Mouse (Mus musculus) embryonic stem cell, embryonic (primary cell): ENCODE measurements around the gene Mrps17.

Experiments used
- CTCF ChIA-PET, 4 experiments: fragments of 300-600 bp in 2 of 4; fragments of 350-600 bp in 2 of 4; sonication (Branson Sonifier 250); formaldehyde crosslinking; loops; one replicate each; lab custom pipeline; 2022; ENCODE audit warnings: inconsistent platforms in 2 of 4; lab: Charles Lee
- POLR2A ChIA-PET, 4 experiments: fragments of 300-600 bp in 2 of 4; fragments of 350-600 bp in 2 of 4; sonication (Branson Sonifier 250); formaldehyde crosslinking; loops; one replicate each; lab custom pipeline; 2022; ENCODE audit warnings: antibody characterized with exemption in 4 of 4, inconsistent platforms in 1 of 4; lab: Charles Lee

Mrps17 gene

DNA sequence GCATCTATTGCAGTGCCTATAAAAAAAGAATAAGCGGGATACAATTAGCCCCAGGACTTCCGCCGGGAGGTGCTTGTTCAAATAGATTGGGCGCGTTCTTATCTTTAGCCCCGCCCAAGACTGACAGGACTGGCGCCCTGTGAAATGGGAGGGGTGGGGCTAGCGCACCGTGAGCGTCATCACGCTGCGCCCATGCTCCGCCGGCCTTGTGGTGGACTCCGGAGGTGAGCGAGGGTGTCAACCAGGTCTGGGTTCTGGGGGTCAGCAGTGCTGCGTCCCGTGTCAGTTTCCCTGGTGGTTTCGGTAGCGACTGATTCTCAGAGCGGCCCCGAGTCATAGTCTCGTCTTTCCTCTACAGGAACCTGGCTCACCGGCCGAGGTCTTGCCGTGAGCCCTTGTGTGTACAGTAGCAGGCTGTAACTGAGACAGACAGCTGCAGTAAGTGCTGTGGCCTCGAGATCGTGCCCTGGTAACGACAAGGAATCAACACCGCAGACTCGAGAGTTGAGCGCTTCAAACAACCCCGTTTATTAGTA lies at the start of gene Mrps17:
Gene Mrps17, plus strand, starts transcription at position 172 of the 536 bp plus-strand sequence.
- ChIA-PET POLR2A (interaction anchor here in 2 of 4 experiments (0.9 to 1.5 kb wide), 4 partner anchors 9 to 64 kb away, joined by 3 to 5 read pairs (median 4); partner anchors contain the start of gene Nipsnap2 (in 1 of the 2)), CTCF (interaction anchor here in 2 of 4 experiments (0.6 to 1.1 kb wide), 2 partner anchors 9 to 828 kb away, joined by 4 to 5 read pairs; no protein-coding TSS in a partner anchor)

DNA sequence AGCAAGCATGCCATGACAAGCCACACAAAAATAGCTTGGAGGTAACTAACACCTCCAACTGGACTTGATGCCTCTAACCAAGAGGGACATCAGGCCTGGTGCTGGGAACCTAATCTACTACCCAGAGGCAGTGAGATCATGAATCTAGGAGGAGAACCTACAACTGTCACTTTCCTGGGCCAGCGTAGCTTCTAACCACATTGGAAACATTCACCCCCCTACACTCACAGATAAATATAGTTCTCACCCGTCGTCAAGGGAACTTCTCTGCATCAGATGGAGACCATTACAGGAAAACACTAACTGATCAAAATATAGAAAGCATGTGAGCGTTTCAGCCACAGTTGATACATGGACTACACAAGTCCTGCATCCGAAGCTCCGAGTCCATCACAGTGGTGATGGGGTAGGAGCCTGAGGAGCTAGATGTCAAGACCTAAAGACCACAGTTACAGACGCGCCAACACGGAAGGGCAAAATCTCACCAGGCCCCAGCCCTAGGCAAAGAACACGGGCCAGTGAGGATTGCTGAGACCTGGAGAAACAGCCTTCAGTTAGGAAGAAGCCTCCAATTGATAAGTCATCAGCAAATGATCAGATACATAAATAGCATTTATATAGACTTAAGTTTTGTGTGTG lies 48.9 kb upstream of the Mrps17 start:
- ChIA-PET CTCF (interaction anchor here in 2 of 4 experiments (0.6 to 1.0 kb wide), 2 partner anchors 46 to 55 kb away, joined by 4 to 8 read pairs; no protein-coding TSS in a partner anchor), POLR2A (interaction anchor here in 2 of 4 experiments (0.6 to 1.3 kb wide), 4 partner anchors 14 to 114 kb away, joined by 3 read pairs; partner anchors contain the start of gene Nipsnap2 (in 1 of the 2))

DNA sequence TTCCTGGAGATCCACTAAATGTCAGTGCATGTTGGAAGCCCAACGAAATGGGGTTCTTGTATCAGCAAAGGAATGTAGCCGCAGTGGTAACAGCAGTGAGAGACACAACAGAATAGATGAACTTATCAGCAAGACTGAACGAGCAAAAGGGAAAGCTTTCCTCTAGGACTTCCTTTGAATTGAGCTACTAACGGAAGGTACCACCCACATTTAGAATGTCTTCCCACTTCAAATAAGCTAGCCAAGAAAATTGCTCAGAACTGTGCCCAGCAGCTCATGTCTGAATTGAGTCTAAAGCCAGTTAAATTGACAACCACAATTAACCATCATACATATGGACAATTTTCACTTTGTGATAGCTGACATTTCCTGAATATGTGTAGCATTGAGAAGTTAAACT lies 47.4 kb upstream of the Mrps17 start:
- POLR2A ChIA-PET = interaction anchor here in 2 of 4 experiments (0.6 to 1.3 kb wide), 4 partner anchors 34 to 864 kb away, joined by 3 read pairs; partner anchors contain the start of genes Nipsnap2 (in 1 of the 2) and Psph (in 1 of the 2)
- CTCF ChIA-PET = no interaction called here

DNA sequence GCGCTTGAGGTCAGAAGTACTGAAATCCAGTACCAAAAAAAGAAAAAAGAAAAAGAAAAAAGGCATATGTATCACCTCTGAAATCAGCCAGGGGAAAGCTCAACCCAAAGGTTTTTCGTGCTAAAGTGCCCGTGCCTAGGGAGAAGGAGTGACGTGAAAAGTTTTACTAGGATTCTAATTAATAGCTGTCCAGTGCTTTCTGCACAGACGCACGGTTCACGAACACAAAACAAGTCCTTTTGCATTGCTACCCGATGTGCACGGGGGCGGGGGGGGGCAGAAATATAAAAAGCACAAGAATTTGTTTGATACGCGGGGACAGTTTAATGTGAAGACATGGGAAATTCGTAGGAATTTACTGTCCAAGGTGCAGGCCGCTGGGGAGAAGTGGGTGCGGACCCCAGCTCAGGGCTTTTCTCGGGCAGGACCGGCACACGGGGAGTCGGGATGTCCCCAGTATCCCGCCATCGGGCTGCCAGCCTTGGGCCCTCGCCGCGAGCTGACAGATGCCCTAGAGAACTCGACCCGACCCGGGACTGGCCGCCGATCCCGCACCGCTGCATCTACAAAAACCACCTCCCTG lies 45.8 kb upstream of the Mrps17 start:
- ChIA-PET CTCF (interaction anchor here in 3 of 4 experiments (0.6 to 1.2 kb wide), 4 partner anchors 56 to 122 kb away, joined by 3 to 4 read pairs (median 4); no protein-coding TSS in a partner anchor), POLR2A (interaction anchor here in 3 of 4 experiments (0.6 to 1.9 kb wide), 28 partner anchors 9 to 1691 kb away, joined by 3 to 10 read pairs (median 4); partner anchors contain the start of genes Chchd2 (in 2 of the 3), Nipsnap2 (in 2 of the 3) and Sumf2 (in 1 of the 3))

DNA sequence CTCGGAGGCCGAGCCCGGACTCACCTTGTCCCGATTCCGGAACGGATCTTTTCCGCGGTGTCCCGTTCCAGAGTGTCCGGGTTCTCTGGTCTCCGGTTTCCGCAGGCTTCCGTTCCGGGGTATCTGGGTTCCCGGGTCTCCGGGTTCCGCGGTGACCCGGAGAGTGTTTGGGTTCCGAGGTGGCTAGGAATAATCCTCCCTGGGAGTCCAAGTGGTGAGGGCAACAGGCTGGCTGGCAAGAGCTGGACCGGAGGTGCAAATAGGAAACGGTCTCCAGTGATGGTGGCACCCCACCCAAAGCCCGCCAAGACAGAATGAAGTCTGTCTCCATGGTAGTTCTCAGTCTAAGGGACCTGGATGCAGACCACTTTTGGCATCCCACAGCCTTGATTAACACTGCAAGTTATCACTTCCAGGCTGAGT lies 45.2 kb upstream of the Mrps17 start, which contains the start of gene Zfp11:
Gene Zfp11, minus strand, starts transcription at position 64 of the 423 bp plus-strand sequence.
- CTCF ChIA-PET = interaction anchor here in 2 of 4 experiments (0.7 to 1.2 kb wide), 2 partner anchors 57 to 59 kb away, joined by 3 to 4 read pairs; no protein-coding TSS in a partner anchor
- POLR2A ChIA-PET = interaction anchor here in 3 of 4 experiments (0.7 to 1.9 kb wide), 19 partner anchors 11 to 605 kb away, joined by 3 to 10 read pairs (median 4); partner anchors contain the start of genes Chchd2 (in 2 of the 3), Nipsnap2 (in 1 of the 3) and Sumf2 (in 1 of the 3)

GRCm38 (mm10) chr5:129685141-129685540 lies 30.2 kb upstream of the Mrps17 start:
- CTCF ChIA-PET = interaction anchor here in 2 of 4 experiments (0.8 to 1.1 kb wide), 2 partner anchors 74 to 308 kb away, joined by 3 to 5 read pairs; no protein-coding TSS in a partner anchor
- POLR2A ChIA-PET = interaction anchor here in 3 of 4 experiments (0.6 to 0.9 kb wide), 5 partner anchors 15 to 278 kb away, joined by 3 to 10 read pairs (median 3); partner anchors contain the start of genes Chchd2 (in 1 of the 3) and Zfp11 (in 1 of the 3)

GRCm38 (mm10) chr5:129687621-129688020 lies 27.7 kb upstream of the Mrps17 start:
- CTCF ChIA-PET = interaction anchor here in 1 of 4 experiments (1.1 kb wide), 1 partner anchor 86 kb away, joined by 3 read pairs; no protein-coding TSS in a partner anchor
- POLR2A ChIA-PET = interaction anchor here in 1 of 4 experiments (1.1 kb wide), 1 partner anchor 91 kb away, joined by 3 read pairs; no protein-coding TSS in a partner anchor

DNA sequence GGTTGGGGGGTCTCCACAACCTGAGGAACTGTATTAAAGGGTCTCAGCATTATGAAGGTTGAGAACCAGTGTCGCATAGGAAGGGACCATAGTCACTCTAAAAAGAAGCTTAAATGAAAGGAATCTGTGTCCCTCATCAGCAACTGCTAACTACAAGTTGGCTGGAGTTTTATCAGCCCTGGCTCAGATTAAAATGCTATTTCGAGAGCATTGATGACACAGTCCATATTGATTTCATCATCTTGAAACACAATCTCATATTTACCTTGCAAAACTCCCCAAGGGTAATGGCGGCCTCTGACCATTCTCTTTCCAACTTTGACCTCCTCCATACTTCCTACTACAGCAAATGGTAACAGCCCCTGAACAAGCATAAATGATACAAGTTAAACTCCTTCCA lies 24.8 kb upstream of the Mrps17 start:
- CTCF ChIA-PET = no interaction called here

GRCm38 (mm10) chr5:129700506-129700905 lies 14.8 kb upstream of the Mrps17 start:
- POLR2A ChIA-PET = interaction anchor here in 3 of 4 experiments (0.6 to 1.9 kb wide), 8 partner anchors 9 to 431 kb away, joined by 3 to 4 read pairs (median 3); partner anchors contain the start of gene Chchd2 (in 2 of the 3)

More for the DNA sequence above, 24.8 kb upstream of the Mrps17 start:
- POLR2A ChIA-PET = interaction anchor here in 1 of 4 experiments (1.5 kb wide), 1 partner anchor 21 kb away, joined by 3 read pairs; the partner anchor contains the start of gene Zfp11

GRCm38 (mm10) chr5:129701706-129702105 lies 13.6 kb upstream of the Mrps17 start:
- POLR2A ChIA-PET = interaction anchor here in 1 of 4 experiments (1.9 kb wide), 1 partner anchor 186 kb away, joined by 4 read pairs; the partner anchor contains the start of gene Chchd2
- CTCF ChIA-PET = interaction anchor here in 3 of 4 experiments (1.0 to 1.8 kb wide), 3 partner anchors 23 to 116 kb away, joined by 3 to 6 read pairs (median 6); partner anchors contain the start of gene Nipsnap2 (in 2 of the 3)

More at GRCm38 (mm10) chr5:129700506-129700905, 14.8 kb upstream of the Mrps17 start:
- CTCF ChIA-PET = interaction anchor here in 3 of 4 experiments (1.0 to 1.8 kb wide), 4 partner anchors 20 to 114 kb away, joined by 3 to 6 read pairs (median 6); partner anchors contain the start of gene Nipsnap2 (in 2 of the 3)

DNA sequence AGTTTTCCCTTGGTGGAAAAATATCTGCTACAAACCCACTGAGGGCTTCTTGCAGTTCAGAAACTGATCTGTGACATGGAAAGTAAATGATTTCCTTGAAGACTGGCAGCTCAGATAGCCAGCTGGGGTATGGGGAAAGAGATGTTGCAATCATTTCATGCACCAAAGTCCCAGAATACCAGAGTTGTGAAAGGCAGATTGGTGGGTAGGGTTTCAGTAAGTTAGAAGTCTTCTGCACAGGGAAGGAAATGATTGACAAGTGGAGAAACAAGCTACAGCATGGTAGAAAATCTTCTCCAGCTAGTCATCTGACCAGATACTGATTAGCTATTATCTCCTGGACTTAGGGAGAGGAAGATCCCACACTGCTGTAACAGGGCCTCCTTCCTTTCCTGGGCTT lies 11.9 kb upstream of the Mrps17 start:
- CTCF ChIA-PET = no interaction called here
- POLR2A ChIA-PET = no interaction called here

DNA sequence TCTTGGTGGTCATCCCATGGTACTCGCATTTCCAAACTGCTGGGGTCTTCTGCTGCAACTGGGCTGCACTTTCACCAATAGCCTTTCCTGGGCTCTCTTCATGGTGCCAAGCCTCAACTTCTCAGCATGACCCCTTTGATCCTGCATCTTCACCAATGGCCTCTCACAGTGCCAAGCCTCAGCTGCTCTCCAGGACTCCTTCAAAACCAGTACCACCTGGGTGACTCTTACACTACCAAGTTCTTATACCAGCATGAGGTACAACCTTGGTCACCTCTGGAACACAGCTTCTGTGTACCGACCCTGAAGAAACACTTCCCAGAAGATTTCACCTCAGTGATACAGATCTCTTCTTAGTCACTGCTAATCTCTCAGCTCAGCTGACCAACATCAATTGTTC lies 6.9 kb upstream of the Mrps17 start, which contains the start of gene Sept14:
Gene Sept14, minus strand, starts transcription at position 101 of the 400 bp plus-strand sequence.
- ChIA-PET POLR2A (interaction anchor here in 3 of 4 experiments (0.6 to 1.6 kb wide), 3 partner anchors 17 to 348 kb away, joined by 3 to 5 read pairs (median 5); partner anchors contain the start of gene Nipsnap2 (in 1 of the 3)), CTCF (interaction anchor here in 1 of 4 experiments (0.8 to 1.2 kb wide), 2 partner anchors 17 kb away, joined by 3 read pairs; partner anchors contain the start of gene Nipsnap2)

- CTCF ChIA-PET = interaction anchor here in 3 of 4 experiments (0.5 to 1.9 kb wide), 3 partner anchors 8 to 363 kb away, joined by 3 to 4 read pairs (median 4); partner anchors contain the start of gene Nipsnap2 (in 1 of the 3)
- POLR2A ChIA-PET = interaction anchor here in 2 of 4 experiments (0.6 to 1.6 kb wide), 8 partner anchors 11 to 170 kb away, joined by 3 to 8 read pairs (median 4); partner anchors contain the start of genes Chchd2 (in 1 of the 2) and Psph (in 1 of the 2)
These were observed 1.7 kb downstream of the Mrps17 start for GRCm38 (mm10) chr5:129717016-129717415.

GRCm38 (mm10) chr5:129720176-129720575 lies 4.9 kb downstream of the Mrps17 start:
- ChIA-PET CTCF (interaction anchor here in 3 of 4 experiments (0.7 to 1.8 kb wide), 8 partner anchors 9 to 261 kb away, joined by 3 to 11 read pairs (median 5); no protein-coding TSS in a partner anchor), POLR2A (interaction anchor here in 1 of 4 experiments (1.6 to 1.8 kb wide), 2 partner anchors 66 to 167 kb away, joined by 3 to 5 read pairs; partner anchors contain the start of gene Chchd2)

- ChIA-PET POLR2A (interaction anchor here in 3 of 4 experiments (0.5 to 3.2 kb wide), 38 partner anchors 8 to 703 kb away, joined by 3 to 14 read pairs (median 4); partner anchors contain the start of genes Chchd2 (in 3 of the 3), Psph (in 2 of the 3), Sbds (in 1 of the 3) and Sept14 (in 1 of the 3)), CTCF (interaction anchor here (0.5 to 2.7 kb wide), 43 partner anchors 8 to 742 kb away, joined by 3 to 22 read pairs (median 4); partner anchors contain the start of genes Chchd2 (in 1 of the 4), Mrps17 (in 1 of the 4), Psph (in 1 of the 4) and Sumf2 (in 1 of the 4))
These were observed 9.0 kb downstream of the Mrps17 start for GRCm38 (mm10) chr5:129724268-129724667.
